8 mouse cellular contexts compared by ENCODE assay signal in the genomic region with DNA sequence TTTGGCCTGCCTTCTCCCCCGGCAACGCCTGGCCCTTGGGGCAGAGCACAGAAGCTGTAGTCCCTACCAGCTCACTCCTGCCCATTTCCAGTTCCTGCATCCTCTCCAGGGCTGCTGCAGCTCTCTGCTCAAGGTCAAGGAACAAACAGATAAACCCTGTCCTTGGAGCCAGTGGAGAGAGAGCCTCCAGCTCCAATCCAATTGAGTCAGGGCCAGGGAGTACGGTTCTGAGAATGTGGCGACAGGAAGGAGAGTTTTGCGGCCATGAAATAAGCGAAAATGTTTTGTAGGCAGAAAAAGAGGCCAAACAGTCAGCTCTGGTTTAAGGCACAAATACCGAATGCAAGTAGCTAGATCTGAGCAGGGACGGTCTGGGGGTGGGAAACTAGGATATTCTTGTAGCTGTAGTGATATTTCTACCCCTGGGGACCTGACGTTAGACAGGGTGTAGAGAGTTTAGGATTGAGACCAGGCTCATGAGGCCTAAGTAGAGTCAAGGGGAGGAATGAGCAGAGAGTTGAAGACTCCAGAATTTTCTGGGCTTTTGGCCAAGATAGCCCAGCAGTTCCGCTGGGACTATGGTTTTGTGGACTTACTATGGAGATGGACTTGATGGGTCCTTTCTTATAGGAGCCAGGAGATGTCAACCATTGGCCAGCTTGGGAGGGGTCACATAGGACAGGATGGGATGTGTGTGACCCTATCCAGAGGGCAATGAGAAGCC.
DNase-seq lines count a peak whose midpoint lies in the region; ATAC-seq and TF ChIP-seq lines count a peak whose summit lies in the region.
"Had no signal": no experiment of that assay in that cellular context is flagged by ENCODE, and none has a peak within 500 bp of the region (broad histone marks: within the 10 kb centered on the region; RNA-seq: fewer than 3 reads in every experiment).

No protein-coding gene starts in this region.

- H3K36me3 ChIP-seq in embryonic facial prominence, embryonic 11.5 days (replicated peaks; ENCODE audit: control insufficient read depth, insufficient read depth, low read depth, low read length) = no peaks in the 10 kb centered on the region
- H3K36me3 ChIP-seq in intestine, embryonic 14.5 days (ENCODE audit: control insufficient read depth, insufficient read depth, low read length) = no peaks in the 10 kb centered on the region
- no peaks in the 10 kb centered on the region for H3K36me3 ChIP-seq in stomach, postnatal 0 days (ENCODE audit: control insufficient read depth, insufficient read depth, low read length)

- no peak for DNase-seq in embryonic facial prominence, embryonic 11.5 days (ENCODE audit: low spot score)
- DNase-seq in gastrocnemius, postnatal 25 days = peak; percentile 62
- no peak for DNase-seq in intestine, embryonic 14.5 days (ENCODE audit: low spot score)
- DNase-seq in lung, adult 18-20 months = peak; percentile 52 to 56
- DNase-seq in stomach, postnatal 0 days (ENCODE audit: low spot score) = no peak
- DNase-seq in urinary bladder, postnatal 10 days (ENCODE audit: low spot score) = no peak
- no peak for DNase-seq in urinary bladder, postnatal 36 days (ENCODE audit: low spot score in 2 of 2)

- no peak for ATAC-seq in embryonic facial prominence, embryonic 11.5 days (replicated peaks; ENCODE audit: insufficient number of reproducible peaks, low FRiP score, low TSS enrichment, low read depth)
- ATAC-seq in intestine, embryonic 14.5 days (replicated peaks; ENCODE audit: low FRiP score, low TSS enrichment, low read depth) = no peak
- no peak; the same call in 1 of the 2 replicates for ATAC-seq in stomach, postnatal 0 days (ENCODE audit: low FRiP score, low TSS enrichment)

- no peak overlapping the region for H3K4me3 ChIP-seq in embryonic facial prominence, embryonic 11.5 days (ENCODE audit: low read depth, low read length)
- no peak overlapping the region for H3K4me3 ChIP-seq in intestine, embryonic 14.5 days (ENCODE audit: low read depth, low read length)
- H3K4me3 ChIP-seq in stomach, postnatal 0 days (ENCODE audit: low read depth, low read length) = no peak overlapping the region
- H3K4me3 ChIP-seq: myocyte had no signal

- WGBS in embryonic facial prominence, embryonic 11.5 days = 76% methylated on average over 10 of the region's 10 CpGs
- WGBS in intestine, embryonic 14.5 days = 55% methylated on average over 10 of the region's 10 CpGs
- WGBS in stomach, postnatal 0 days = 41% methylated on average over 10 of the region's 10 CpGs

- peaks cover 10% of the 10 kb centered on the region for H3K4me1 ChIP-seq in embryonic facial prominence, embryonic 11.5 days (ENCODE audit: control insufficient read depth, insufficient read depth, low read length)
- H3K4me1 ChIP-seq in intestine, embryonic 14.5 days (replicated peaks; ENCODE audit: control insufficient read depth, insufficient read depth, low read length) = peaks cover 26% of the 10 kb centered on the region
- peaks cover 12% of the 10 kb centered on the region for H3K4me1 ChIP-seq in stomach, postnatal 0 days (replicated peaks; ENCODE audit: control insufficient read depth, insufficient read depth)

- H3K9ac ChIP-seq in embryonic facial prominence, embryonic 11.5 days (replicated peaks; ENCODE audit: low read length) = peak overlapping the region; percentile 39
- no peak overlapping the region for H3K9ac ChIP-seq in intestine, embryonic 14.5 days (ENCODE audit: low read length)
- peak overlapping the region; percentile 56 for H3K9ac ChIP-seq in stomach, postnatal 0 days (ENCODE audit: low read length)

- no peak for TF ChIP-seq EP300 in stomach, postnatal 0 days (optimal IDR thresholded peaks at IDR 0.05)

- no peak for TF ChIP-seq CTCF in stomach, postnatal 0 days (IDR thresholded peaks at IDR 0.05; ENCODE audit: low read depth)

- H3K27me3 ChIP-seq in embryonic facial prominence, embryonic 11.5 days (ENCODE audit: control insufficient read depth, insufficient read depth, low read length) = no peaks in the 10 kb centered on the region
- H3K27me3 ChIP-seq in intestine, embryonic 14.5 days (replicated peaks; ENCODE audit: control insufficient read depth, insufficient read depth, low read length) = no peaks in the 10 kb centered on the region
- H3K27me3 ChIP-seq in stomach, postnatal 0 days (ENCODE audit: control insufficient read depth, insufficient read depth, low read length) = no peaks in the 10 kb centered on the region

- no peaks in the 10 kb centered on the region for H3K9me3 ChIP-seq in embryonic facial prominence, embryonic 11.5 days (replicated peaks; ENCODE audit: control insufficient read depth, low read length)
- H3K9me3 ChIP-seq in intestine, embryonic 14.5 days (ENCODE audit: control insufficient read depth, low read length) = no peaks in the 10 kb centered on the region
- H3K9me3 ChIP-seq in stomach, postnatal 0 days (ENCODE audit: control insufficient read depth, low read length) = 0 out of 2 replicates have a peak, but pooled peaks cover under 1% of the 10 kb centered on the region

- H3K4me2 ChIP-seq in embryonic facial prominence, embryonic 11.5 days (ENCODE audit: low read depth, low read length) = no peak overlapping the region
- no peak overlapping the region for H3K4me2 ChIP-seq in intestine, embryonic 14.5 days (ENCODE audit: low read length)
- no peak overlapping the region for H3K4me2 ChIP-seq in stomach, postnatal 0 days (replicated peaks; ENCODE audit: low read depth)

- 0 out of 2 replicates have a peak overlapping the region, but pooled peaks have one; percentile 8 for H3K27ac ChIP-seq in embryonic facial prominence, embryonic 11.5 days (replicated peaks; ENCODE audit: low read depth, low read length)
- H3K27ac ChIP-seq in intestine, embryonic 14.5 days (ENCODE audit: low read depth) = peak overlapping the region; percentile 82
- H3K27ac ChIP-seq in stomach, postnatal 0 days (replicated peaks) = peak overlapping the region; percentile 81

Comparison
In these comparisons a context has a peak if more than half of its experiments do, and no peak if none do; other contexts are left out.
1. DNase-seq: peak in gastrocnemius, postnatal 25 days (single experiment) and lung, adult 18-20 months (2 of 2); none in embryonic facial prominence, embryonic 11.5 days (single experiment), intestine, embryonic 14.5 days (single experiment), stomach, postnatal 0 days (single experiment), urinary bladder, postnatal 10 days (single experiment) and urinary bladder, postnatal 36 days (0 of 2).
2. H3K27ac ChIP-seq: peak in every context shown above with its lines; median percentile 82 in intestine, embryonic 14.5 days; 81 in stomach, postnatal 0 days; 8 in embryonic facial prominence, embryonic 11.5 days.